In genomic region chr11:60160454-60161114, GRCm38 (mm10) we compare ENCODE assay signal across 11 mouse cellular contexts. TPM values are rescaled to one million over a fixed set of nuclear protein-coding genes. Genes with fewer than 3 reads are reported as not detected.
A peak's percentile ranks its signal among the peaks of the same experiment; 100 is the strongest.
DNase-seq lines count a peak whose midpoint lies in the region; ATAC-seq and TF ChIP-seq lines count a peak whose summit lies in the region.
"Had no signal": no experiment of that assay in that cellular context is flagged by ENCODE, and none has a peak within 500 bp of the region (broad histone marks: within the 10 kb centered on the region; RNA-seq: fewer than 3 reads in every experiment).

No protein-coding gene starts in this region.

- H3K9me3 ChIP-seq in hindbrain, embryonic 13.5 days, result no peaks in the 10 kb centered on the region
- H3K9me3 ChIP-seq in hindbrain, embryonic 11.5 days (ENCODE audit: control insufficient read depth, low read length), result no peaks in the 10 kb centered on the region
- no peaks in the 10 kb centered on the region for H3K9me3 ChIP-seq in G1E (replicated peaks)
- no peaks in the 10 kb centered on the region for H3K9me3 ChIP-seq in forebrain, embryonic 16.5 days (ENCODE audit: control insufficient read depth, low read length)
- no peaks in the 10 kb centered on the region for H3K9me3 ChIP-seq in neural tube, embryonic 12.5 days
- H3K9me3 ChIP-seq: heart, embryonic 15.5 days had no signal

- H3K36me3 ChIP-seq in hindbrain, embryonic 13.5 days, result peaks cover 14% of the 10 kb centered on the region
- H3K36me3 ChIP-seq in hindbrain, embryonic 11.5 days (ENCODE audit: control insufficient read depth, insufficient read depth, low read length), result no peaks in the 10 kb centered on the region
- H3K36me3 ChIP-seq in G1E (replicated peaks), result peaks cover 89% of the 10 kb centered on the region
- no peaks in the 10 kb centered on the region for H3K36me3 ChIP-seq in forebrain, embryonic 16.5 days (ENCODE audit: control insufficient read depth, insufficient read depth)
- 0 out of 2 replicates have a peak, but pooled peaks cover 7% of the 10 kb centered on the region for H3K36me3 ChIP-seq in neural tube, embryonic 12.5 days
- H3K36me3 ChIP-seq: heart, embryonic 15.5 days had no signal

- peak overlapping the region; percentile 81 for H3K27ac ChIP-seq in hindbrain, embryonic 13.5 days
- H3K27ac ChIP-seq in hindbrain, embryonic 11.5 days (ENCODE audit: low read depth, low read length), result no peak overlapping the region
- H3K27ac ChIP-seq in forebrain, embryonic 16.5 days (ENCODE audit: low read length), result peak overlapping the region; percentile 46
- H3K27ac ChIP-seq in neural tube, embryonic 12.5 days, result no peak overlapping the region
- H3K27ac ChIP-seq: heart, embryonic 15.5 days had no signal

- H3K4me1 ChIP-seq in hindbrain, embryonic 13.5 days (replicated peaks), result peaks cover 81% of the 10 kb centered on the region
- H3K4me1 ChIP-seq in hindbrain, embryonic 11.5 days (replicated peaks; ENCODE audit: control insufficient read depth, insufficient read depth, low read length), result peaks cover 8% of the 10 kb centered on the region; the same call in 1 of the 2 replicates
- H3K4me1 ChIP-seq in G1E (ENCODE audit: insufficient read depth, low read depth, low read length), result peaks cover 82% of the 10 kb centered on the region
- peaks cover 45% of the 10 kb centered on the region for H3K4me1 ChIP-seq in forebrain, embryonic 16.5 days (replicated peaks; ENCODE audit: control insufficient read depth, insufficient read depth, low read length)
- H3K4me1 ChIP-seq in neural tube, embryonic 12.5 days, result peaks cover 43% of the 10 kb centered on the region

- ATAC-seq in hindbrain, embryonic 13.5 days (ENCODE audit: low FRiP score), result no peak
- ATAC-seq in hindbrain, embryonic 11.5 days (ENCODE audit: low FRiP score), result no peak
- ATAC-seq in G1E (ENCODE audit: extremely low read depth, insufficient number of reproducible peaks, low FRiP score, poor library complexity, severe bottlenecking), result no peak
- ATAC-seq in forebrain, embryonic 16.5 days, result no peak
- no peak for ATAC-seq in neural tube, embryonic 12.5 days (ENCODE audit: low FRiP score, low read depth)

- no peak for DNase-seq in hindbrain, embryonic 11.5 days (ENCODE audit: low spot score)
- DNase-seq in G1E (ENCODE audit: low spot score), result no peak
- DNase-seq in kidney, postnatal 10 days, result no peak
- no peak for DNase-seq in cerebellum, postnatal 4 days (ENCODE audit: low spot score in 2 of 2)
- DNase-seq in B cell, adult 2 months, result no peak
- DNase-seq: cerebellum, postnatal 36 days; right cerebral cortex, postnatal 25 days had no signal

- no peak for TF ChIP-seq CTCF in G1E (IDR thresholded peaks at IDR 0.05; ENCODE audit: low read depth, low read length)

- H3K27me3 ChIP-seq in hindbrain, embryonic 13.5 days, result no peaks in the 10 kb centered on the region
- no peaks in the 10 kb centered on the region for H3K27me3 ChIP-seq in hindbrain, embryonic 11.5 days (ENCODE audit: control insufficient read depth, insufficient read depth, low read length)
- H3K27me3 ChIP-seq in G1E (ENCODE audit: insufficient read depth, low read length), result no peaks in the 10 kb centered on the region
- no peaks in the 10 kb centered on the region for H3K27me3 ChIP-seq in forebrain, embryonic 16.5 days (replicated peaks; ENCODE audit: control insufficient read depth, insufficient read depth, low read length)
- no peaks in the 10 kb centered on the region for H3K27me3 ChIP-seq in neural tube, embryonic 12.5 days (replicated peaks)
- H3K27me3 ChIP-seq: heart, embryonic 15.5 days had no signal

- H3K9ac ChIP-seq in hindbrain, embryonic 13.5 days, result peak overlapping the region; percentile 29; the same call in 1 of the 2 replicates
- no peak overlapping the region for H3K9ac ChIP-seq in hindbrain, embryonic 11.5 days (ENCODE audit: low read depth, low read length)
- H3K9ac ChIP-seq in forebrain, embryonic 16.5 days (replicated peaks; ENCODE audit: low read depth, low read length), result no peak overlapping the region
- no peak overlapping the region for H3K9ac ChIP-seq in neural tube, embryonic 12.5 days
- H3K9ac ChIP-seq: heart, embryonic 15.5 days had no signal

- no peak overlapping the region for H3K4me3 ChIP-seq in hindbrain, embryonic 13.5 days
- no peak overlapping the region for H3K4me3 ChIP-seq in hindbrain, embryonic 11.5 days (ENCODE audit: low read depth, low read length)
- peak overlapping the region; percentile 63; the same call in 1 of the 2 replicates for H3K4me3 ChIP-seq in G1E (ENCODE audit: low read depth, low read length)
- H3K4me3 ChIP-seq in forebrain, embryonic 16.5 days (replicated peaks; ENCODE audit: low read length), result no peak overlapping the region
- no peak overlapping the region for H3K4me3 ChIP-seq in neural tube, embryonic 12.5 days
- H3K4me3 ChIP-seq: heart, embryonic 15.5 days had no signal

- no peak overlapping the region for H3K4me2 ChIP-seq in hindbrain, embryonic 13.5 days
- no peak overlapping the region for H3K4me2 ChIP-seq in hindbrain, embryonic 11.5 days (replicated peaks; ENCODE audit: low read depth, low read length)
- H3K4me2 ChIP-seq in forebrain, embryonic 16.5 days (ENCODE audit: low read length), result no peak overlapping the region
- peak overlapping the region; percentile 1; the same call in 1 of the 2 replicates for H3K4me2 ChIP-seq in neural tube, embryonic 12.5 days (replicated peaks)
- H3K4me2 ChIP-seq: heart, embryonic 15.5 days had no signal

- WGBS in hindbrain, embryonic 13.5 days, result 84% methylated on average over 3 of the region's 3 CpGs
- WGBS in hindbrain, embryonic 11.5 days, result 78% methylated on average over 3 of the region's 3 CpGs
- WGBS in forebrain, embryonic 16.5 days, result 70% methylated on average over 3 of the region's 3 CpGs
- WGBS in neural tube, embryonic 12.5 days, result 76% methylated on average over 3 of the region's 3 CpGs

RNA-seq across cellular contexts. Expression of gene Rai1, which starts 55.8 kb away (rescaled TPM):
- 32.6 and 32.7 TPM in 2 replicates for polyA plus RNA-seq in hindbrain, embryonic 13.5 days (2015; fragmentation: Nextera tagmentation; extraction: Ambion mirVana)
- 22.6 and 28.1 TPM in 2 replicates for polyA plus RNA-seq in hindbrain, embryonic 11.5 days (2014; fragmentation: Nextera tagmentation; extraction: Ambion mirVana)
- total RNA-seq in G1E (2014; fragmentation: Nextera tagmentation) (77.4 and 78.1 TPM in 2 replicates), G1E (2017) (10.3 and 13.5 TPM in 2 replicates)
- 107 TPM in 2 replicates for polyA plus RNA-seq in G1E (2012)
- polyA plus RNA-seq in forebrain, embryonic 16.5 days (2015; fragmentation: Nextera tagmentation; extraction: Ambion mirVana), result 30.2 and 30.3 TPM in 2 replicates
- 34.0 and 35.6 TPM in 2 replicates for polyA plus RNA-seq in neural tube, embryonic 12.5 days (2016; fragmentation: Nextera tagmentation; extraction: Ambion mirVana)

Comparison
In these comparisons a context has a peak if more than half of its experiments do, and no peak if none do; other contexts are left out.
1. H3K27ac ChIP-seq: peak in hindbrain, embryonic 13.5 days (single experiment) and forebrain, embryonic 16.5 days (single experiment); none in hindbrain, embryonic 11.5 days (single experiment) and neural tube, embryonic 12.5 days (single experiment).